Mouse (Mus musculus): ENCODE results near the gene Gm11985.

GRCm38 (mm10) chr11:7202206-7202605 lies 13.8 kb upstream of the Gm11985 start:
- TF ChIP-seq POLR2A (IDR thresholded peaks at IDR 0.05; ENCODE audit: control insufficient read depth, low read depth, low read length) (no peak), CTCF (IDR thresholded peaks at IDR 0.05; ENCODE audit: control insufficient read depth, insufficient read depth, insufficient replicate concordance, low read depth, low read length) (no peak)
